Mouse (Mus musculus): ENCODE results near the gene Eaf2.

DNA sequence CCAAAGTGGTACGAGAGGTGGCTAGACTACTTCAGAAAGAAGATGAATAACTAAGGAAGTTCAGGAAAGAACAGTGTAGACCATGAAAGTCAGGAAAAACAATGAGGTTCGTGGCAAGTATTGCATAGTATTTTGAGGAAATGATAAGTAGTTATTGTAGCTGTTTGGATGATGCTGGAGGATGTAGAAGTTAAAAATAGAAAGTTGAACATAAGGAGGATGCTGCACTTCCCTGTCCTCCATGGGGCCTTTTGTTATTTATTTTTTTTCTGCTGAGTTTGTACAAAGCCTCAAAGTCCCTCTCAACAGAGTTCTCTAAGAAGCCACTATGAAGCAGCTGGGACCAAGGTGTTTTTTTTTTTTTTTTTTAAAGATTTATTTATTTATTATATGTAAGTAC is 127.0 kb downstream of the Eaf2 start:
- TF ChIP-seq TAL1 (IDR thresholded peaks at IDR 0.05; ENCODE audit: low read length) (no peak), GATA1 (IDR thresholded peaks at IDR 0.05; ENCODE audit: low read length) (no peak)
